Mouse (Mus musculus) limb, embryonic 12.5 days (tissue): ENCODE measurements around the gene Galntl6. TPM values are rescaled to one million over a fixed set of nuclear protein-coding genes. Genes with fewer than 3 reads are reported as not detected.
"Not testable (repeated sequence)": the region's sequence is repeated elsewhere in the genome, so short reads cannot be mapped to it uniquely, and the experiment has no call there.

Source experiments
- ATAC-seq: fragments of 200-750 bp; cut with Nextera tagmentation; 2 replicates; pipeline ENCODE4 v1.8.0; 2017; ENCODE audit warnings: low read depth, moderate TSS enrichment; ENCODE audit not compliant: insufficient number of reproducible peaks, insufficient read depth, low FRiP score, low TSS enrichment
- H3K27ac ChIP-seq: fragments of 300-500 bp; sonication (generic); 2 replicates; pipeline ENCODE4 v1.5.1; 2016; ENCODE audit warnings: mild to moderate bottlenecking, moderate library complexity
- H3K27me3 ChIP-seq: fragments of 300-500 bp; sonication (generic); 2 replicates; pipeline ENCODE4 v1.6.1; 2016; ENCODE audit warnings: mild to moderate bottlenecking, moderate library complexity
- H3K36me3 ChIP-seq: fragments of 300-500 bp; sonication (generic); 2 replicates; pipeline ENCODE4 v1.6.1; 2016; ENCODE audit warnings: mild to moderate bottlenecking, moderate library complexity
- H3K4me1 ChIP-seq: fragments of 300-500 bp; sonication (generic); replicated peaks from 2 replicates; pipeline ENCODE4 v1.6.1; 2016
- H3K4me2 ChIP-seq: fragments of 300-500 bp; sonication (generic); 2 replicates; pipeline ENCODE4 v1.6.1; 2016; ENCODE audit warnings: mild to moderate bottlenecking, moderate library complexity
- H3K4me3 ChIP-seq: fragments of 300-500 bp; sonication (generic); replicated peaks from 2 replicates; pipeline ENCODE4 v1.5.1; 2016; ENCODE audit warnings: mild to moderate bottlenecking
- H3K9ac ChIP-seq: fragments of 300-500 bp; sonication (generic); replicated peaks from 2 replicates; pipeline ENCODE4 v1.6.1; 2016; ENCODE audit warnings: mild to moderate bottlenecking, moderate library complexity
- H3K9me3 ChIP-seq: fragments of 300-500 bp; sonication (generic); 2 replicates; pipeline ENCODE4 v1.6.1; 2016; ENCODE audit warnings: mild to moderate bottlenecking, moderate library complexity
- WGBS: fragments of 180-500 bp; shearing (Covaris S2); methylation state at CpG from one replicate; pipeline ENCODE4 v1.1.7; 2016; 5-methylcytosine and 5-hydroxymethylcytosine counted together
- polyA plus RNA-seq: library from polyadenylated mRNA; unstranded; fragments of >200 nt; fragmentation: Nextera tagmentation; extraction: Ambion mirVana; gene quantifications from 2 replicates; pipeline ENCODE4 v1.2.1, GENCODE M21; 2016

The Galntl6 gene
- polyA plus RNA-seq, 1 experiment from 2014 or later = 1.4 TPM

DNA sequence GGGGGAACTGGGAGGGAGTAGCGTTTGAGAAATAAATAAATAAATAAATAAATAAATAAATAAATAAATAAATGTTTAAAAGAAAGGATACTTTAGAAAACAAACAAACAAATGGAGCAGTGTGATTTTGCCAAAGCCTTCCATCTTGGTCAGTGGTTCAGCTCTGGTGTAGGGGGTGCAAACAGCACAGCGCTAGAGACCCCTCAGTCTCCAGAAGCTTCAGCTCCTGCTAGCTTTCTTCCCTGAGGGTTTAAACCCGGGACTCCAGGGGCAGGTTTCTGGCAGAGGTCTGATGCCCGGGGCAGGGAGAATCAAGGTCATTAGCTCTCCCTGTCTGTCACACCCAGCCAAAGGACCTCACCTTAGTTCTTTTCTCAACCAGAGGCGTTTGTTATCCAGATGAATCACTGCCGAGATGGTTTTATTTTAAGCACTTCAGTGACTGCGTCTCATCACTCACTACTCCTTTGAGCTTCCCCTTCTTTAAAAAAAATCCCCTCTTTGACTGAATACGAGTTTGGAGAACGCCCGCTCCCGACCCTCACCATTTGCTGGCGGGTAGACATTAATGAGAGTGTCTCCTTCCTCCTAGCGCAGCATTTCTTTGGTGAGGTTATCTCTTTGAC is 1146.6 kb downstream of the Galntl6 start:
- H3K9ac ChIP-seq = no peak overlapping the region
- H3K27me3 ChIP-seq = peaks cover 9% of the 10 kb centered on the region; the same call in 1 of the 2 replicates
- no peak for ATAC-seq
- peak overlapping the region; percentile 21; the same call in 1 of the 2 replicates for H3K4me2 ChIP-seq
- no peaks in the 10 kb centered on the region for H3K36me3 ChIP-seq
- no peak overlapping the region for H3K27ac ChIP-seq
- WGBS = 7% methylated on average over 13 of the region's 13 CpGs
- H3K4me1 ChIP-seq = peaks cover 13% of the 10 kb centered on the region
- no peaks in the 10 kb centered on the region for H3K9me3 ChIP-seq
- no peak overlapping the region for H3K4me3 ChIP-seq

DNA sequence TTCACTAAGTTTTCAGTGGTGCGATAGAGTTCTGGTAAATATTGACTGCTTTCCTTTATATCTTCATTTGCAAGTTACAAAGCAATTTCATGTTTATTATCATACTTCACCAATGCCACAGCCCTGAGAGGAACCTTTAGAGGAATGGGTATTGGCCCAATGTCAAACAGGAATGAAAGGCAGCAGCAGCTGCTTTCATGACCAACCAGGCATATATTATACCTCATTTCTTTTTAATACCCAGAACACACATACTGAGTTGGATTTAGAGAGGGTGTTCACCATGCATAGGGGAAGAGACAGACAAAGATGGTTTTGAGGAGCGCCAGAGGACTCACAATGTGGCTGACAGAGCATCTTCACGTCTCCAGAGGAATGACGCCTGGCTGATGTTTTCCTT is 1147.2 kb downstream of the Galntl6 start:
- Histone ChIP-seq H3K27me3 (peaks cover 9% of the 10 kb centered on the region; the same call in 1 of the 2 replicates), H3K4me1 (peaks cover 13% of the 10 kb centered on the region), H3K27ac (no peak overlapping the region), H3K4me2 (no peak overlapping the region), H3K36me3 (no peaks in the 10 kb centered on the region), H3K9ac (no peak overlapping the region), H3K9me3 (no peaks in the 10 kb centered on the region), H3K4me3 (no peak overlapping the region)
- ATAC-seq = no peak
- WGBS = 85% methylated on average over 4 of the region's 4 CpGs

DNA sequence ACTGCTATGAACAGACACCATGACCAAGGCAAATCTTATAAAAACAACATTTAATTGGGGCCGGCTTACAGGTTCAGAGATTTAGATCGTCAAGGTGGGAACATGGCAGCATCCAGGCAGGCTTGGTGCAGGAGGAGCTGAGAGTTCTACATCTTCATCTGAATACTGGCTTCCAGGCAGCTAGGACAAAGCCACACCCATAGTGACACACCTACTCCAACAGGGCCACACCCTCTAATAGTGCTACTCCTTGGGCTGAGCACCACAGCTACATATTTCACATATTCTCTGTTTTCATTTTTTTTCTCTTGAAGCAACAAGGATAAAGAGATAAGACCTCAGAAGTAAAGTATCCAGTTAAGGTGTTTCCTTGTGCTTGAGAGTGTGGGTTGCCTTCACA is 1149.8 kb downstream of the Galntl6 start:
- not testable (repeated sequence) for H3K36me3 ChIP-seq, H3K27me3 ChIP-seq, H3K9me3 ChIP-seq, H3K4me2 ChIP-seq, H3K9ac ChIP-seq, H3K27ac ChIP-seq, ATAC-seq, H3K4me3 ChIP-seq
- 58% methylated on average over 2 of the region's 2 CpGs for WGBS
- peaks cover 20% of the 10 kb centered on the region for H3K4me1 ChIP-seq

DNA sequence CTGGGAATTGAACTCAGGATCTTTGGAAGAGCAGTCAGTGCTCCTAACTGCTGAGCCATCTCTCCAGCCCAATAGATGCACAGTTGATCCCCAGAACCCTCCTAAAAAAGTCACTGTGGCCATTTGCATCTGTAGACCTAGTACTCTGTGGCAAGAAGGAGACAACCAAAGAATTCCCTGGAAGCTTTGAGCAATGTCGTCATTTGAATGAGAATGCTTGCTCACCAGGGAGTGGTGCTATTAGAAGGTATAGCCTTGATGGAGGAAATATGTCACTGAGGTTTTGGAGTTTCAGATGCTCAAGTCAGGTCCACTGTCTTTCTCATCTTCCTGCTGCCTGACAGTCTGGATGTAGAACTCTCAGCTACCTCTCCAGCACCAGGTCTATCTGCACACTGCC is 1151.5 kb downstream of the Galntl6 start:
- peaks cover 12% of the 10 kb centered on the region for H3K4me1 ChIP-seq
- no peak overlapping the region for H3K4me2 ChIP-seq
- no peak overlapping the region for H3K9ac ChIP-seq
- peaks cover 6% of the 10 kb centered on the region; the same call in 1 of the 2 replicates for H3K27me3 ChIP-seq
- no peak for ATAC-seq
- no peaks in the 10 kb centered on the region for H3K36me3 ChIP-seq
- H3K27ac ChIP-seq = no peak overlapping the region
- H3K4me3 ChIP-seq = no peak overlapping the region
- 66% methylated on average over 1 of the region's 1 CpGs for WGBS
- H3K9me3 ChIP-seq = no peaks in the 10 kb centered on the region

DNA sequence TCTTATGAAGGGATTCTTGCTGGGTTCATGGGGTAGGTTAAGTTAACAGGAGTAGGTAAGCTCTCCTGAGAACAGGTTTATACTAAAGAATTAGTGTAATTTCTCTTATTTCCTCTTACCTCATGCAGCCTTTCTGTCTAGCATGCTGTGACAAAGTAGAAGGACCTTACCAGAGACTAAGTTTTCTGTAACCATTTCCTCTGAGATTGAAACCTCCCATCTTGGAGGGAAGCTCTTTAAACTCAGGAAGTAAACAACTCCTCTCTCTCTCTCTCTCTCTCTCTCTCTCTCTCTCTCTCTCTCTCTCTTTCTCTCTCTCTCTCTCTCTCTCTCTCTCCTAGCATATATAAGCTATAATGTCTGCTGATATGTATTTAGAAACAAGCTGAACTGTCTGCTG is 1153.6 kb downstream of the Galntl6 start:
- Histone ChIP-seq H3K4me2 (no peak overlapping the region), H3K9ac (no peak overlapping the region), H3K27me3 (no peaks in the 10 kb centered on the region), H3K9me3 (no peaks in the 10 kb centered on the region), H3K36me3 (no peaks in the 10 kb centered on the region), H3K4me1 (peaks cover 10% of the 10 kb centered on the region), H3K4me3 (no peak overlapping the region), H3K27ac (no peak overlapping the region)
- ATAC-seq = no peak

DNA sequence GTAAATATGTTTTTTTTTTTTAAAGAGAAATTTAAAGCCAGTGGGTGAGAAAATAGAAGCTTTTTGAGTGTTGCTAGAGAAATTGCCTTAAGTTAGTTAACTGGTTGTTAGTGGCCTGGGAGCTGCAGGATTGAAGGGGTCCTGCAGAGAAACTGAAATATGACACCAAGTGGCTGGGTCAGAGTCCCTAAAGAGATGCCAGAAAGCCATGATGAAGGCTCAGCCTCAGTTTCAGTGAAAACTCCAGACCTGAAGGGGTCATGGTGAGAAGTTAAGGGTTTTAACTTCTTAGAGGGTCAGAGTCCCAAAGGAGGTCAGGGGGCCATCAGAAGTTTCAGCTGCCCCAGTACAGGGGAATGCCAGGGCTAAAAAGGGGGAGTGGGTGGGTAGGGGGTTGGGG is 1155.0 kb downstream of the Galntl6 start:
- Histone ChIP-seq H3K27ac (no peak overlapping the region), H3K9ac (no peak overlapping the region), H3K4me2 (no peak overlapping the region), H3K4me3 (no peak overlapping the region), H3K4me1 (peaks cover 10% of the 10 kb centered on the region), H3K27me3 (no peaks in the 10 kb centered on the region), H3K9me3 (no peaks in the 10 kb centered on the region), H3K36me3 (no peaks in the 10 kb centered on the region)
- ATAC-seq = no peak

DNA sequence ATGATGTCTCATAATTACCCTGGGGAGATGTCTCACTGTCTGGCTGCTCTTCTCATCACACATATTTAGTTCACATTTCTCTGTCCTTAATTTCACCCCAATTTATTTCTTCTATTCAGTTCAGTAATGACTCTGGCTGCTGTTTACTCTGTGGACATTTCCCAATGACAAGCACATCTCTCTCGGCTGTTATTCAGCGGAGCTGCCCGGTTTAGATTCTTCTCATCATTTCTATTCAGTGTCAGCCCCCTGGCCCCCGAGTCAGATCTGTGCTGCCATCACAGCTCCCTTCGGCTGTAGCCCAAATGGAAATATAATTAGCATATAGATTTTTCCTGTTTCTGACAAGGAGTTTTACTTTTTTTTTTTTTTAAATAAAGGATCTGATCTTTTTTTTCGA is 1158.4 kb downstream of the Galntl6 start:
- H3K9me3 ChIP-seq = no peaks in the 10 kb centered on the region
- H3K4me1 ChIP-seq = peaks cover 10% of the 10 kb centered on the region
- H3K27ac ChIP-seq = no peak overlapping the region
- no peak for ATAC-seq
- H3K9ac ChIP-seq = no peak overlapping the region
- H3K4me2 ChIP-seq = no peak overlapping the region
- no peaks in the 10 kb centered on the region for H3K36me3 ChIP-seq
- H3K27me3 ChIP-seq = no peaks in the 10 kb centered on the region
- 71% methylated on average over 6 of the region's 6 CpGs for WGBS
- H3K4me3 ChIP-seq = no peak overlapping the region

DNA sequence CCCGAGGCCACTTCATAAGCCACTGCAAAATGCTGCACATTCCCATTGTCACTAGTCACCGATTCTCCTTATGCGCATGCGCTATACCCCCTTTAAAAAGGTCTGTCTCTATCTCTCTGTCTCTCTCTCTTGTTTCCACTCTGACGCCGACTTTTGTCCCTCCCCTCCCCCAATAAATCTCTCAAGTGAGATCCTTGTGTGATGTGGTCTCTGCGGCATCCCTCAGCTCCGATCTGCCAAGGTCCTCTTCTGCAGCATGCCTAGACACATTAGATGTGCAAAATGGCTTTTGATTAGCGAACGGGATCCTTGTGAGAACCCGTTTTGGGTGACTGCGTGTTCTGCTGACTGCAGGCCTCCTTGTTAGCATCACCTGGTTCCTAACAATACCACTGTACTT is 1168.8 kb downstream of the Galntl6 start:
- H3K36me3 ChIP-seq = no peaks in the 10 kb centered on the region
- no peak for ATAC-seq
- H3K27me3 ChIP-seq = no peaks in the 10 kb centered on the region
- 85% methylated on average over 12 of the region's 12 CpGs for WGBS
- no peak overlapping the region for H3K9ac ChIP-seq
- no peak overlapping the region for H3K4me3 ChIP-seq
- no peak overlapping the region for H3K27ac ChIP-seq
- no peak overlapping the region for H3K4me2 ChIP-seq
- H3K9me3 ChIP-seq = no peaks in the 10 kb centered on the region
- peaks cover 10% of the 10 kb centered on the region for H3K4me1 ChIP-seq

DNA sequence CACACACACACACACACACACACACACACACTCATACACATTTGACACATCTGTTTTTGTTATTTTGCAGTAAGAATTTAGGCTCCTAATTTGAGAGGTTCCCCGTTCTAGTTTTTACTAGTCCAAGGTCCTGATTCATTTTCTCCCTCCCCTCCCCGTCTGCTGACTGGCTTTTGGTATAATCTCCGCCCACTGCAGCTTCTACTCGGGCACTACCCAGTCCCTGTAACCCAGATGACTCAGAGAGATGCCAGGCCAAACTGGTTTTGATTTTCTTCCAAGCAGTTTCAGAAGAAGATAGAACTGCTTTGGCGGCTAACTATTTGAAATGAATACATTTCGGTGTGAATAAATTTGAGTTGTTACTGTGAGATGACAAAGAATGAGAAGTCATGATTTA is 1170.5 kb downstream of the Galntl6 start:
- H3K27ac ChIP-seq = no peak overlapping the region
- H3K4me2 ChIP-seq = no peak overlapping the region
- no peaks in the 10 kb centered on the region for H3K36me3 ChIP-seq
- peaks cover 10% of the 10 kb centered on the region for H3K4me1 ChIP-seq
- no peak overlapping the region for H3K4me3 ChIP-seq
- no peak for ATAC-seq
- H3K9me3 ChIP-seq = no peaks in the 10 kb centered on the region
- H3K9ac ChIP-seq = no peak overlapping the region
- H3K27me3 ChIP-seq = no peaks in the 10 kb centered on the region
- WGBS = 45% methylated on average over 6 of the region's 6 CpGs

DNA sequence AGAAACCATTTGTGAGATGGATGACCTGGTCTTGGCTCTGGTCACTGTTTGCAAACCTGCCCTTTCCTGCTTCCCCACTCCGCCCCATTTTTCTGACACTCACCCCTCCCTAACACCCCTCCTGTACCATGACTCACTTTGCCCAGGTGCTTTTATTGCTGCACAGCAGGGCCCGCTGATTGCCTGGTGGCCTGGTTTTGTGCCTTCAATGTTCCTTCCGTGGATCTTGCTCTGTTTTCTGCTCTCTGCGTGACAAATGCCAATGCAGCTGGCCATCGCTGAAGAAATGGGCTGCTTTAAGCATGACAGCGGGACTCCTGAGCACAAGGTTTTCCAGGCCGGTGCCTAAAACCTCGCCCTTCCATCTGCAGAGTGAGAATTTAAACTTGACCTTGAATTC is 1171.1 kb downstream of the Galntl6 start:
- Histone ChIP-seq H3K4me2 (peak overlapping the region; percentile 8; the same call in 1 of the 2 replicates), H3K27ac (peak overlapping the region; percentile 59; the same call in 1 of the 2 replicates), H3K27me3 (no peaks in the 10 kb centered on the region), H3K36me3 (no peaks in the 10 kb centered on the region), H3K4me1 (peaks cover 10% of the 10 kb centered on the region), H3K9me3 (no peaks in the 10 kb centered on the region), H3K4me3 (no peak overlapping the region), H3K9ac (no peak overlapping the region)
- WGBS = 39% methylated on average over 8 of the region's 8 CpGs
- ATAC-seq = no peak

DNA sequence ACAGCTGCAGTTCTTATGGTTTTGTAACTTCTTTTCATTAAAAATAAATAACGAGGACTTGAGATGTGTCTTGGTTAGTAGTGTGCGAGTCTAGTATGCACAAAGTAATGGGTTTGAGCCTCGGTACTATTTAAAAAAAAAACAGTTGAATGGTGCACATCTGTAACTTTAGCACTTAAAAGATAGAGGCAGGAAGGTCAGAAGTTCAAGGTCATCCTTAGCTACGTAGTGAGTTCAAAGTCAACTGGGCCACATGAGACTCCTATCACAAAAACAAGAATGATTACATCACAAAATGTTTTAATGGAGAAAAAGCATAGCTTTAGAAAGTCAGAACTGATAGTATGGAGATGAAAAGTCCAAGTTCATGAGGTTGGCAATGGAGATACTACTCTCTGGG is 1175.2 kb downstream of the Galntl6 start:
- Histone ChIP-seq H3K9me3 (no peaks in the 10 kb centered on the region), H3K27me3 (no peaks in the 10 kb centered on the region), H3K9ac (no peak overlapping the region), H3K36me3 (no peaks in the 10 kb centered on the region), H3K27ac (no peak overlapping the region), H3K4me2 (no peak overlapping the region), H3K4me3 (no peak overlapping the region), H3K4me1 (peaks cover 10% of the 10 kb centered on the region)
- WGBS = 75% methylated on average over 4 of the region's 4 CpGs
- ATAC-seq = no peak

DNA sequence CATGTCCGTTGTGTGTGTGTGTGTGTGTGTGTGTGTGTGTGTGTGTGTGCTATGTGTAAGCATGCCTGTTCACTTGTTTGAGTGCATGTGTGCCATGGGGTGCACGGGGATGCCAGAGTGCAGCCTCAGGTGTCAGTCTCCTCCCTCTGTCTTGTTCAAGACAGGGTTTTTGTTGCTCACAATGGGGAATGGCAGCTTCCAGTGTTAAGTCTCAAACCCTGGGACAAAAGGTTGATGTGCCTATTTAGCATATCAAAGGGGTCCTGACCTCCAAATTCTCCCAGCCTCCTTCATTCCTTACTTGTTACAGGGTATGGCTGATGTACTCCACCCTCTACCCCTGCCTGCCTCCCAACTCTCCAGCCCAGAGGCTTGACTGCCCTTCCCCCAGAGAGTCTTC is 1179.6 kb downstream of the Galntl6 start:
- 38% methylated on average over 2 of the region's 2 CpGs for WGBS
- no peaks in the 10 kb centered on the region for H3K4me1 ChIP-seq
- ATAC-seq = no peak

More for the DNA sequence above, 1179.6 kb downstream of the Galntl6 start:
- no peaks in the 10 kb centered on the region for H3K27me3 ChIP-seq
- no peaks in the 10 kb centered on the region for H3K9me3 ChIP-seq
- no peak overlapping the region for H3K4me3 ChIP-seq
- H3K27ac ChIP-seq = no peak overlapping the region
- H3K36me3 ChIP-seq = no peaks in the 10 kb centered on the region
- no peak overlapping the region for H3K4me2 ChIP-seq
- H3K9ac ChIP-seq = no peak overlapping the region
